Mouse (Mus musculus): ENCODE measurements around the gene Btbd17. TPM values are rescaled to one million over a fixed set of nuclear protein-coding genes. Genes with fewer than 3 reads are reported as not detected.

Gene Btbd17
- total RNA-seq, 2 experiments from 2014 or later: 24.1 to 24.6 TPM

DNA sequence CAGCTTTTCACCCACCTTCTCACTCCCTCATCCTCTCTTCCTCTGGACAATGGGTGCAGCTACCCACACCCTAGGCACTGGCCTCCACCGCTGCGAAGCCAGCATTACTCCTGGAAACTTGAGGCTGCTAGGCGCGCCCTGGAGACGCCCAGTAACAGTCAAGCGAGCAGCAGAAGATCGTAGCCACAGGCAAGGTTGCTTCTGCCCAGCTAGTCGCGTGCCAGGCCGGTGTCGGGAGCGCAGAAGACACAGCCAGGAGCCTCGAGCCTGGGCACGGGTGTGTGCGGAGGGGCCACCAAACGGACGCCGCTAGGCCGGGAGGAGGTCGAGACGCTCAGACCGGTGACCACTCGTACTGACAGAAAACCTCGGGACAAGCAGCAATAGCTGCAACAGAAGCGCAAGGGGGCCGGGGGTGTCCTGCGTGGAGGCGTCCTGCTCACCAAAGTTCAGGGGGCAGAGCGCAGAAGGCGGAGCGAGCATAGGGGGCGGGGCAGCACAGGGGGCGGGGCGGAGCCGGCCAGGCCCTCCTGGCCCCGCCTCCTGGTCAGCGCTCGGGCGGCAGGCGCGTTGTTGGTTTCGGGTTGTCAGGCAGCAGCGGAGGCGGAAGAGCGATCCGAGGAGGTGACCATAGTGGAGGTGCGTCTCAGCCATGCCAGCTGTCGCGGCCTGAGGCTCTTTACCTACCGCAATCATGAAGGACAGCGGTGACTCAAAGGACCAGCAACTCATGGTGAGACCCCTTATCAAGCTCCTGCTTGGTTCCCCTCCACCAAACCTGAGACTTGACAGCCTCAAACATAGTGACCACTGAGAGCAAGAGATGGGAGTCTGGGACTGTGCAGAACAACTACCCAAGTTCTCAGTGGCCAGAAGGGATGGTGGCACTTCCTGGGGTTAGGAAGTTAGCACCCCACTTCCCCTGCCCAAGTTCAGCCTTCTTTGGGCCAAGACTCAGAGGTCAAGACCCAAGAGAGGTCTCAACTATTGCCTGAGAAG is 30.6 kb downstream of the Btbd17 start, which contains the start of gene Kif19a:
Kif19a (plus strand) TSS at position 569 of the 999 bp plus-strand sequence.
- no peak for DNase-seq

DNA sequence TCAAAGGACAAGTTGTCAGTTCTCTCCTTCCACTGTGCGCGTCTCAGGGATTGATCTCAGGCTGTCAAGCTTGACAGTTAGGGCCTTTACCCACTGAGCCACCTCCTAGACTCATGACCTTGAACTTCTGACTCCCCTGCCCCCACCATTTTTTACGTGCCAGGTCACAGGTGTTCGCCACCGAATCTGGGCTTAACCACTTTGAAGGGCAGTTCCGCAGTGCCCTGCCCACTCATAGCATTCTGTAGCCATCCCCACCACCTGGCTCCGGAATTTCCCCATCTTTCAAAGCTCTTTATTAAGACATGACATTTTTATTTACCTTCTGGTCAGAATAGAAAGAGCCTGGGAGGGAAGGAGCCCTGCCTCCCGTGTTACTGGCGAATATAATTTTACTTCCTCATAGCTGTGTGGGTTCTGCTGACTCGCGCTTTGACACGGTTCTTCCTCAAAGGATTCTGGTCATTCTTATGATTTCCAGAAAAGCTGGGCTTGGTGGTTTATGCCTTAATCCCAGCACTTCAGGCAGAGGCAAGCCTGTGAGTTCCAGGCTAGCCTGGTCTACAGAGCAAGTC is 48.1 kb downstream of the Btbd17 start:
- DNase-seq: no peak

DNA sequence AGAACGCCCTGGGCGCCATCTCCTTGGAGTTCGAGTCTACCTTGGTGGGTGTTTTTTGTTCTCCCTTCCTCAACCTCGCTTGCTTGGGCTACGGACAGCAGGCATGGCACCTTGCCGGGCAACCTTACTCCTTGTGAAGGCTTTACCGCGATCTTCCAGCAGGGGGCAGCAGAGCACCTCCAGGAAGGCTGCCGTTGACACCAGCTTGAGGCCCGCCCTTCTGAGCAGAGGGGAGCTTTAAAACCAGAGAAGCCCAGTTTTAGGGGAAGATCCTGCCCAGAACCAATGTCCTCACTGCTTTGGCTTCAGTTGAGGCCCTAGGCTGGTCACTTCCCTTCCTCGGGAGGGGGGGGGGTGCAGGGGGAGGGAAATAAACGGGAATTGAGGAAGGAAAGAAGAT is 50.6 kb downstream of the Btbd17 start:
- DNase-seq: peak; percentile 85 to 88

DNA sequence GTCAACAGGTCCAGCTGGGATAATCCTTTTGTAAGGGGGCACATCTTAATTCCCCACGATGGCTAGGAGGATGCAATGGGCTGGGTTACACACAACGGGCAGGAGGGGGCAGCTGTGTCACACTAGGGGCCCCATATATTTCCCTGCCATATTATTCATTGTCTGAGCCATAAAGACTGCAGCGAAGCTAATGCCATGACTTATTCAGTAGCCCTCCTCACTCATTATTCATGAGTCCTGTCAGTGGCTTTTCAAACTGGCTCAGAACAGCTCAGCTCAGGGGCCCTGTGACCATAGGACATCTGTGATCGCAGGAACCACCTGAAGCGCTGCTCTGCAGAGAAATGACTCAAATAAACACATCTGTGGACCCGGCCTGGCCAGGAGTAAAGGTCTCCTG is 54.3 kb downstream of the Btbd17 start:
- DNase-seq: no peak

Other genes starting within 250 kb of the Btbd17 start
- 100 to 1,000 TPM; 846 to 926 TPM for gene Rpl38, start 127.4 kb downstream of the Btbd17 start, total RNA-seq (2021)
- 10 to 100 TPM; 29.5 to 30.6 TPM for gene Ttyh2, start 120.5 kb downstream of the Btbd17 start, total RNA-seq (2021)
- gene Dnaic2, start 68.5 kb downstream of the Btbd17 start, total RNA-seq (2021): 1 to 10 TPM in 1 of 2 experiments, under 1 TPM in 1; 0.99 to 1.9 TPM
- 1 to 10 TPM; 4.0 to 6.1 TPM for gene Kif19a, start 30.6 kb downstream of the Btbd17 start, total RNA-seq (2021)
- not detected for gene Gpr142, start 3.0 kb upstream of the Btbd17 start, total RNA-seq (2021)
- 1 to 10 TPM; 3.6 to 5.1 TPM for gene Gprc5c, start 55.2 kb upstream of the Btbd17 start, total RNA-seq (2021)
- under 1 TPM; 0.40 to 0.56 TPM for gene Cd300a, start 94.1 kb upstream of the Btbd17 start, total RNA-seq (2021)
- not detected for gene Cd300lb, start 138.4 kb upstream of the Btbd17 start, total RNA-seq (2021)
- not detected for gene Cd300c, start 173.2 kb upstream of the Btbd17 start, total RNA-seq (2021)
- under 1 TPM in 1 of 2 experiments, not detected in 1; 0.20 TPM for gene Cd300ld, start 194.0 kb upstream of the Btbd17 start, total RNA-seq (2021)
- gene Cd300c2, start 205.9 kb upstream of the Btbd17 start, total RNA-seq (2021): 1 to 10 TPM; 3.3 to 3.7 TPM
- gene Cd300ld2, start 220.2 kb upstream of the Btbd17 start, total RNA-seq (2021): not detected
- gene Cd300ld4, start 231.1 kb upstream of the Btbd17 start, total RNA-seq (2021): 1 to 10 TPM in 1 of 2 experiments, under 1 TPM in 1; 0.60 to 2.3 TPM
- 1 to 10 TPM in 1 of 2 experiments, not detected in 1; 1.8 TPM for gene Cd300ld5, start 241.8 kb upstream of the Btbd17 start, total RNA-seq (2021)